Mouse (Mus musculus) cerebellum, postnatal 36 days (tissue): ENCODE results near the gene Pde1c.

Experiments used
- DNase-seq, 2 experiments: peaks; one replicate each; pipeline ENCODE4 v3.0.0; 2021 to 2022; ENCODE audit warnings: mixed read lengths in 2 of 2

Gene Pde1c

DNA sequence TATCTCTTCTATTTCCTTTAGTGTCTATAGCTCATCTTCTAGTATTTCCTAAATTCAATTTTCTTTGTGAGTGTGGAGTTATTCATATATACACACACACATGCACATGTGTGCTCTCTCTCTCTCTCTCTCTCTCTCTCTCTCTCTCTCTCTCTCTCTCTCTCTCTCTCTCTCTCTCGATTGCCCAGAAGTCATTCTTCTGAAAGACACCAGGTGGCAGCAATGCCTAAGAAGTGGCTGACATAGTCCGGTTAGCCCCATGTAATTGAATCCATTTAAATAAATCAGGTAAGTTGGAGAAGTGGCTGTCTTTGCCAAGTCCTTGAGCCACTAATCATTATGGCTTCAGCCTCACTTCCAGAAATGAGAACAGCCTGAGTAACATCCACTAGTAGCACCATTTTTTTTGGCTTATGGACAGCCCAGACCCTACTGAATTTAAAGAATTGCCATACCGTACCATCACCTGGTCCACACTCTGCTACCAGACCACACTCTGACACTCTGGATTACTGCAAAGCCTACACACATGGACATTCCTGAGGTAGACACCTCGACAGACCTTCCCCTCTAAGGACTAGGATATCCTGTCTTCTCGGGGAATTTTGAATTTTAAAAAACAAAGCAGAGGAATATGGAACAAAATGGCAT lies 502.1 kb downstream of the Pde1c start:
- DNase-seq, result peak; percentile 54 to 59

DNA sequence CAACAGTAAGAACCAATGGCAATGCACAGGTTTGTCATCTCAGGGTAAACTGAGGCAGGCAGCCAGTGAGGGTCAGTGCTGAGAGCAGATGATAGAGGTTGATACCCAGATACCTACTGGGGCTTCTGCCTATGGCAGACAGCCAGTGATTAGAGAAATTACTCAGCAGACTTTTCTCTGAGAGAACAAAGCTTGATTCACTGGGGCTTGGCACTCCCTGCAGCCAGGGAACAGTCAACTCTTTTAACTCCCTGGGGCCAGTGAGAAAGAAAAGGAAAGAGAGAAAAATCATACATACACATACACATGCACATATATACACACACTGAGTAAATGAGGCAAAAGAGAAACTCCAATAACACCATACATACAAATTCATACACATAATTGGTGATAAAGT lies 505.2 kb downstream of the Pde1c start:
- no peak for DNase-seq

DNA sequence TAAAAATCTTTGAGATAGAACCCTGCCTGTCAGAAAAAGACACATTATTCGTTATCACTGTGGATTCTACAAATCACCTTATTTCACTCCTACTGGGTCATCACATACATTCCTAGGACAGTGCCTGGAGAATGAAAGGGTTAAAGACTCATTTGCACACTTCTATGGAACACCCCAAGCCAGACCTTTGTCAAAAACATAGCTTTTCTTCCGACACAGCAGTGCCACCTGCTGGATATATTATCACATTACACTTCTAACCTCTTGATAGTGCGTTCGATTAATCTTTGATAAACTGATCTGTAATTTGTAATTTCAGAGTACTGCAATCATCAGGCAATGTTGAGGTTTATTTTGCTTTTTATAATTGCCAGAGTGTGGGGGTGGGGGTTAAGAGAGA lies 519.8 kb downstream of the Pde1c start:
- DNase-seq, result peak in 1 of 2 experiments; percentile 24

DNA sequence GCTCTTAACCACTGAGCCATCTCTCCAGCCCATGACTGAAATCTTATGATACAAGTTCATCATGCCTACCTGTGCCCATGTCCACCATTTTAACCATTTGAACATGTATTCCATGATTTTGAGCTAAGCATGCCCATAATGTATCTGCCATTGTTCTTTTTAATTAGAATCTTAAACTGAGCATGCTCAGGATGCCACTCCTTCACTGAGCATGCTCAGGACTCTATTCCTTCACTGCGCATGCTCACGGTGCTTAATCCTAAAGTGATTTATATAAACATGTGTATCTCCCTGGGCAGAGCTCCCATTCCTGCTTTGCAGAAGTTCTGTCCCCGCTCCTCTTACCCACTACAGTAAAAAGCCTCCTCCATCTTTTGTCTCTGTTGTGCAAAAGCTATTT lies 520.3 kb downstream of the Pde1c start:
- DNase-seq, result no peak

DNA sequence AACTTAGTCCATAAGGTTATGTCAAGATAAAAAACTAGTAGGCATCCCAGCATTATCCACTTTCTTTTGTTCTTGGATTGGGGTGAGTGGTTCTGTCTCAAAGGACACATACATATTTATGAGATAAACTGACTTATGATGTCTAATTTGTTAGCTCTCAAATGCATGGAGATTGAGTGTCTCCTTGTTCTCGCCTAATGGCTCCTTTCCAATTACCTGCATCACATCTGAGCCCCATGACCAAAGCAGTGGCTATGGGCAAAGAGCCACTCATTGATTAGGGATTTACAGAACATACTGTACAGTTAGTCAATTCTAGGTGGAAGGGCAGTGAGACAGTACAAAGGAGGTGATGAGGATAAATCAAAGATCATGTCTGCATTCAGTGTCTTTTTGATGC lies 524.2 kb downstream of the Pde1c start:
- no peak for DNase-seq

DNA sequence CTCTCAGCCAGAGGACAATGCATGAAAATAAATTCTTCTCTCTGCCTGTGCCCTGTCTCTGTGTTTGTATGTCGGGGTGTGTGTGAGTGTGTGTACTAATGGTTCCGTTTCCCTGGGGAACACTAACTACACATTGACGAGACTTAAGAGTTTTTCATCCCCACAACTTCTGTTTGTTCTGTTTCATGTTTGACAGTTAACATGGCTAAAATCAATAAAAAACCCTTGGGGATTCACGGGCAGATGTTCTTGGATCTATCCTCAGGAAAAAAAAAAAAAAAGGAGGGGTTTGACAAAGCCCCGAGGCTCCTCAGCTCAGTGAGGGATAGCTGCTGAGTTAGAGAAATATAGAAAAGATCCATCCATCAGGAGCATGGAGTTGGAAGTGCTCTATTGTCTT lies 524.6 kb downstream of the Pde1c start:
- DNase-seq, result no peak

DNA sequence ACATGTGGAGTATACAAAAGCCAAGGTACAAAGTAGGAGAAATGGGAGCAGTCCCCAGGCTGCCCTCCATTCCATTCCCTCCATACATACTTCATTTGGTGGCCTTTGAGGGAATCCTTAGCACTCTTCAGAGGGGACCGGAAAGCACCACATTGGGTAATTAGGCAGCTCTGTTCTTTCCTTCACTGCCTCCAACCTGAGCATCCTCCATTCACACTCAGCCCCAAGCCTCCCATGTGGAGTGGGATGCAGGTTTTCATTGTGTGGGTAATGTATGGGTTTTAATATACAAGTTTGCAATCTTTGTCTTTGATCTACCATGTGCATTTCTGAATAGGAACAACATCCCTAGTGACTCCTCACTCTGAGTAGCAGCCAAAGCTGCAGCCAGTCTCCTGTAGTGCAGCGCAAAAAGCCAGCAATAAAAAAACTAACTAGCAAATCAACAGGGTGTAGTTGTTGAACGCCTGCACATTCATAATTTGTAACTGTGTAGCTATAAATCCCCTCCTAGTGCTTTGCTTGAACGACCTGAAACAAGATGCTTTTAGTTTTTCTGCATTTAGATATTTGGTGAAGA lies 529.3 kb downstream of the Pde1c start:
- no peak for DNase-seq

DNA sequence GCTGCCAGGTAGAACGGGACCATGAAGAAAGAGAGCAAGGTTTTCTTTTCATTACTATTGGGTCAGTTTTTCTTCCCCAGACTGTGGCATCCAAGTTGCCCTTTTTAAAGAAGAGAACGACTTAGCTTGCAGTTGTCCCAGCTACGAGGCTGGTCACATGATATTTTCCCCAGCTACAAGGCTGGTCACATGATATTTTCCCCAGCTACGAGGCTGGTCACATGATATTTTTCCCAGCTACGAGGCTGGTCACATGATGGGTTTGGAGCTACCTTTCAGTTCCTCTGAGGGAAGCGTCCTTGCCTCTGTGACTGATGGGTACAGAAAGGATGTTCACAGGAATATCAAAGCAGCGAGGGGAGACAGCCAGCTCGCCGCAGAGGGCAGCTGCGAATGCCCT lies 533.8 kb downstream of the Pde1c start:
- no peak for DNase-seq

DNA sequence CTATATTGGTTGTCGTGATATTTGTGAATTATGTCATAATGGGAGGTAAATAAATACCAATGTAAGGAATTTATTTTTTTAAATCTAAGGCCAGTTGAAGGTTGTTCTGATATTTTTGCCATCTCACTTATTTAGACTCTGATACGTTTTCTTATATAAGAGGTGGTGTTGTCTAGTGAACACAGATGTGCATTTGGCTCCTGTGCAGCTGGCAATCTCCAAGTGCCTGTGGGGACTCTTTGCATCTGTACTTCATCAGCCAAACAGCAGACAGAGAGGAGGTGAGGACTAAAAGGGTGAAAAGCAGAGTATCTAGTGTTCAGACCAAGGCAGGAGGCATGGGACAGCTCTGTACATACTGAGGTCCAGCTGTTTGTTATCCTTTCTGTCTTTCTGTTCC lies 536.7 kb downstream of the Pde1c start:
- no peak for DNase-seq

DNA sequence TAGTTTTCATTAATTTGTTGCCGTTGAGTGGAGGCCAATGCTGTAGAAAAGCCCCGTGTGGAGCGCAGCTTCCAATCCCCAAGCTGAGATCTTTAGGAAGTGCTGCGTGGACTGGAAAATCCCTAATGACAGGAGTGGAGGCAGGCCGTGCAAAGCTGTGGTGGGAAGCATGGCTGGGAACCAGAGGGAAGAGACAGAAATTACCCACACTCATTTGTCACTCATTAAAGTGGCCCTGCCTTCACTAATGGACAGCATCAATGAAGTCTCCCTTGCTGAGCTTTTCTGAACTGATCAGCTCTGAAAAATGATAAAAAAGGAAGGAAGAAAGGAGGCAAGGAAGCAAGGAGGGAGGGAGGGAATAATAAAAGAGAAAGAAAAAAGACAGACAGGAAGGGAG lies 538.9 kb downstream of the Pde1c start:
- no peak for DNase-seq

DNA sequence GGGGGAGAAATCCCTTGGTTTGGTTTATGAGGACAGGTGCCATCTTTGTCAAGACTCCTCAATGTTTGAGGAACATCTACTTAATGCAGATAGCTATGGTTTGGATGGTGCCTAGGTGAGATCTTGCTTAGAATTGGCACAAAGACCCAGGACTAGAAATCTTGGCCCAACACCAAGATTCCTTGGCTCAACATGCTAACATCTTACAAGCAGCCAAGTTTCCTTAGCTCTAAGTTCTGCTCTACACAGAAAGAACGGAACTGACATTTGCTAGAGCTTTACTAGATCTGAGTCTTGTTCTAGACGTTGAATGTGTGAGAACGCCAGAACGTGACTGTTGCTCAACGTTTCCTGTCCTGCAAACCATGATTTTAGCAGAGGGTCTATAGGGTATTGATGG lies 540.9 kb downstream of the Pde1c start:
- peak in 1 of 2 experiments; percentile 19 for DNase-seq

DNA sequence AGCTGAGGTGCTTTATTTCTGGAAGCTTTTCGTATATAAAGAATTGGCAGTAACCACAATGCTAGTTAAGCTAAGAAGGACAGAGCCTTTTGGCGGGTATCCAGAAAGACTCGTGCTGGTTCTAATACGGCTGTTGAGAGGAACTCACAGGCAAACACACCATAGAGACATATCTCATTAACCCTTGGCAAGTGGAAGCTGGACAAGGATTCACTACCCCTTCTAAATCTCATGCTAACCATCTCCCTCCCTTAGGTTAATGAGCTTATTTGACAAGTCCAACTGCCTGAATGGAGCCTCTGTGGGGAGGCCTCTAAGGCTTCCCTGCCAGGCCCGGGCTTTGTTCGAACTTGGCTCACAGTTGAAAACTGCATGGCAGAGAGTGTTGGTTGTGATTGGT lies 541.6 kb downstream of the Pde1c start:
- no peak for DNase-seq

DNA sequence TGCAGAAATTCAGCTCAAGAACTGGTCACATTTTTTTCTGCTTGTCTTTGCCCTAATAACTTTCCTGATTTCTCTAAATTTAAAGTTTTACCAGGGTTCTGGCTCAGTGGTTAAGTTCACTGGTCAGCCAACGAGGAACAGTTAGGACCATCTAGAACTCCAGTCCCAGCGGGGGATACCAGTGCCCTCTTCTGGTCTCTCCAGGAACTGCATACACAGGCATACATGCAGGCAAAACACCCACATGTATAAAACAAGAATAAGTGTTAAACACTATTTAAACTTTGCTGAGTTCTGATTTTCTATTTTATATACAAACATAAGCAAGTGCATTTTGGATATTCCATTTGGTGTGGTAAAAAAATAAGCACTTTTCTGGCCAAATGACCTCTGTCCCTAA lies 543.4 kb downstream of the Pde1c start:
- no peak for DNase-seq
